Mouse (Mus musculus): Measurements from ENCODE around the gene Agfg1. TPM values are rescaled to one million over a fixed set of nuclear protein-coding genes. Genes with fewer than 3 reads are reported as not detected.
A peak's percentile ranks its signal among the peaks of the same experiment; 100 is the strongest.
"Not testable (repeated sequence)": the region's sequence is repeated elsewhere in the genome, so short reads cannot be mapped to it uniquely, and the experiment has no call there.

Gene Agfg1
- total RNA-seq, 2 experiments from 2014 or later: 68.9 TPM

DNA sequence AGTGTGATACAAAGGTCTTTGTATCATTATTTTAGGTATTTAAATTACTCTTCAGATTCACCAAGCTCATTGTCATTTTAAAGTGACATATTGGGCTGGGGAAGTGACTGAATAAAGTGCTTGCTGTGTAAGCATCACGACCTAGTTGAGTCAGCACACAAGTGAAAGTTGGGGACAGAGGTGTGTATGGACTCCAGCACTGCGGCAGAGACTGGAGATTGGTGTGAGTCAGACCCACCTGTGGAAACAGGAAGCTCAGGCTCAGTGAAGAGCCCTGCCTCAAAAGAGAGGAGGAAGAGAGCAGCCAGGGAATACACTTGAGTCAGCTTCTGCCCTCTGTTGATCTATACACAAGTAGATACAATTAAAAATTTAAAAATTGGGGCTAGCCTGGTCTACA lies 39.9 kb downstream of the Agfg1 start:
- Histone ChIP-seq H3K4me3 (no peak overlapping the region), H3K27ac (no peak overlapping the region)
- TF ChIP-seq CTCF (conservative IDR thresholded peaks at IDR 0.05): no peak
- no peak for DNase-seq (ENCODE audit: low spot score in 2 of 2)

DNA sequence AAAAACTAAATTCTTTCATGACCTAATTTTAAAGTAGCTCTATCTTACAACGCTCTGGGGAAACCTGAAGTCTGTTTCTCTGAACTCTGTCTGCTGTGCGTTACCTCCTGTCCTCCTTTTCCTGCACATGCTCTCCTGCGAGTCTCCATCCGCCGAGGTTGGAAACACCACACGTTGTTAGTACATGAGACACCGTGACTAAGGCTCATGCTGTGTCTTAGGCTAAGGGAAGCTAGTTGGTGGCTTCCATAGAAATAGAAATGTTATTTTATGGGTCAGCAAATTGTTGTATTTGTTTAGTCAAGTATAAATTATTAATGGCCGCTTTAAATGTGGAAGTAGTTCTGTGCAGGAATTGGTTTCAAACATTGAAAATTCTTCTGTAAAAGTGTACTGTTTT lies 40.9 kb downstream of the Agfg1 start:
- no peak for DNase-seq (ENCODE audit: low spot score in 2 of 2)
- no peak overlapping the region for H3K4me3 ChIP-seq
- TF ChIP-seq CTCF (conservative IDR thresholded peaks at IDR 0.05): no peak
- no peak overlapping the region for H3K27ac ChIP-seq

DNA sequence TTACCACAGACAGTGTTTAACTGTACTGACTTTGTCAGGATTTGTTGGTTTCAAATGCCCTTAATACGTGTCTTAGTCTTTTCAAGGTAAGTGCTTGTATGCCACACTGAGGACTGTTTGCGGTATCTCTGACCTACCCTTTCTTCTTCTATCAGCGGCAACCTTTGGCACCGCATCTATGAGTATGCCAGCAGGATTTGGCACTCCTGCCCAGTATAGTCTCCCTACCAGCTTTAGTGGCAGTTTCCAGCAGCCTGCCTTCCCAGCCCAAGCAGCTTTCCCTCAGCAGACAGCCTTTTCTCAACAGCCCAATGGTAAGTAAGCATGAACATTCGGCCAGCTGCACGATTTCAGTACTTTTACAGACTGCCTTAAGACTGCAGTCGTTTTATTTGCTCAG lies 54.0 kb downstream of the Agfg1 start:
- no peak for DNase-seq (ENCODE audit: low spot score in 2 of 2)
- no peak for TF ChIP-seq CTCF (conservative IDR thresholded peaks at IDR 0.05)
- H3K27ac ChIP-seq: no peak overlapping the region
- no peak overlapping the region for H3K4me3 ChIP-seq

DNA sequence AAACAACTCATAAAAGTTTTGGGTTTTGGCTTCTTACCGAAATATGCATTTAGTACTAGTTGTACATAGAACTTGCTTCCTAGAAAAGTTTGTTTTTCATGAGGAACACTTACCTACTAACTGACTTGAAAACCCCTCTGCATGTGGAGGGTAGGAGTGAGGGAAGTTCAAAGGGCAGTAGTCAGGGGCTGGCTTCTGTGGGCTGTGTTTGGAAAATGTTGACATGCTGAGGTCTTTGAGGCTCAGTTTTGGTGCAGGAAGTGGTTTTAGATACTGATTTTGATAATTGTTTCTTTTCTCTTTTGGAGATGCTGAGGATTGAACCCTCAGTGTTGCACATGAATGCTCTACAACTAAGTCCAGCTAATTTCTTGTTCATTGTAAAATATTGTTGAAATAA lies 61.3 kb downstream of the Agfg1 start:
- no peak for DNase-seq (ENCODE audit: low spot score in 2 of 2)
- TF ChIP-seq CTCF (conservative IDR thresholded peaks at IDR 0.05): no peak
- Histone ChIP-seq H3K27ac (no peak overlapping the region), H3K4me3 (no peak overlapping the region)

DNA sequence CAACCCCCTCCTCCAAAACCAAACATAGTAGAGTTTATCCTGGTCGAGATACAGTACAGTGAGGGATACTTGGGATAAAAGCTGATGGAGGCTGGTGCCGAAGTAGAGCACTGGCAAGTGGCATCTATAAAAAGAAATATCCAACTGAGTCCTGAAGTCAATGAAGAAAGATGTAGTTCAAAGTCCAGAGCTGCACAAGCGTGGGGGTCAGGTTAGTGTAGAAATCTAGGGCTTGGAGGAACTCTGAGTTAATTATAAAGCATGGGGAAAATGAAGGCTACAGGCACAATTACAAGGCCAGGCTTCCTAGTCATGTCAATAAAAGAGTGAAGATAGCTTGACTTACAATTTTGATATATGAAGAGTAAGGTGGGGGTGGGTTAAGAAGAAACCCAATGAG lies 61.9 kb downstream of the Agfg1 start:
- Histone ChIP-seq H3K27ac (no peak overlapping the region), H3K4me3 (no peak overlapping the region)
- no peak for TF ChIP-seq CTCF (conservative IDR thresholded peaks at IDR 0.05)
- no peak for DNase-seq (ENCODE audit: low spot score in 2 of 2)

DNA sequence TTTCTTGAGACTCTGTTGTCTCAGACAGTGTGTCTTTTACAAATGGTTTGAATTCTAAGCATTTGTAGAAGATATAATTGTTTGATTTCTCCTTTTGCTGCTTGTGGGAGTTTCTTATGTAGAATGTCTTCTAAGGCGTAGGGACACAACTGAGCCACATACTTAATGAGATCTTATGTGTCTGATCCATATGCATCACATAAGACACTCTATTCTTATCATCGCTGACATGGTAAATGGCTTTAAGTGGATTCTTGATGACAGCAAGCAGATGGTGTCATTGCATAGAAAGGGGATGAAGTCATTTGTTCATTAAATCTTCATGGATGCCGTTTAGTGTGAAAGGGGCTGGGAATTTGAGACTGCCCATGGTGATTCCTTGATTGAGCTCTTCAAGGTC lies 66.6 kb downstream of the Agfg1 start:
- H3K4me3 ChIP-seq: no peak overlapping the region
- TF ChIP-seq CTCF (conservative IDR thresholded peaks at IDR 0.05): no peak
- H3K27ac ChIP-seq: no peak overlapping the region
- DNase-seq (ENCODE audit: low spot score in 2 of 2): no peak

DNA sequence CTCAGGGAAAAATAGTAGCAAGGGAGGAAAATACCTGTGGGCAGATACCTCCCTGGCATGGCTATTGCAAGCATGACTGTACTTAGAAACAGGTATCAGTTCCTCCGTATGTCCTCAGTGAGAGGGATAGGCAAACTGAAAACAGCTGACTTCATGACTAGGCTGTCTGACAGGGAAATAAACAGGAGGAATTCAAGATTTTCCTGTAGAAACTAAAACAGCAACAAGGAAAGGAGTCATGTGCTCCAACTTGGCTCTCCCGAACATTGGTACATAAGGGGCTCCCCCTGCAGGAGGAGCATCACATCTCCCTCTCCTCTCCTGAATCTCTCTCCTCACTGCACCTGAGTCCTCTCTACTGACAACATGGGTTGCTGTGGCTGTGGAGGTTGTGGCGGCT lies 73.7 kb downstream of the Agfg1 start, which contains the start of gene A030005L19Rik:
A030005L19Rik (plus strand) TSS at position 301 of the 400 bp plus-strand sequence.
- Histone ChIP-seq H3K27ac (no peak within 1 kb of the TSS), H3K4me3 (no peak within 1 kb of the TSS)
- no peak for DNase-seq (ENCODE audit: low spot score in 2 of 2)
- peak; percentile 44 for TF ChIP-seq CTCF (conservative IDR thresholded peaks at IDR 0.05)

DNA sequence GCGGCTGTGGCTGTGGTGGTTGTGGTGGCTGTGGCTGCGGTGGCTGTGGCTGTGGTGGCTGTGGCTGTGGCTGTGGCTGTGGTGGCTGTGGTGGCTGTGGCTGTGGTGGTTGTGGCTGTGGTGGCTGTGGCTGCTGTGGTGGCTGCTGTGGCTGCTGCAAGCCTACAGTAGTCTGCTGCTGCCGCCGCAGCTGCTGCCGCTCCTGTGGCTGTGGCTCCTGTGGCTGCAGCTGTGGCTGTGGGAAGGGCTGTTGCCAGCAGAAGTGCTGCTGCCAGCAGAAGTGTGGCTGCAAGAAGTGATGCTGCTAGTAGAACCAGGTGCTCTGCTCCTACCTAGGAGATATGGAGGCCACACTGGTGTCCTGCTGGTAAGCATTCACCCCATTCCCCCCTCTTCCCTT lies 74.2 kb downstream of the Agfg1 start:
- DNase-seq (ENCODE audit: low spot score in 2 of 2); H3K4me3 ChIP-seq; H3K27ac ChIP-seq: not testable (repeated sequence)

DNA sequence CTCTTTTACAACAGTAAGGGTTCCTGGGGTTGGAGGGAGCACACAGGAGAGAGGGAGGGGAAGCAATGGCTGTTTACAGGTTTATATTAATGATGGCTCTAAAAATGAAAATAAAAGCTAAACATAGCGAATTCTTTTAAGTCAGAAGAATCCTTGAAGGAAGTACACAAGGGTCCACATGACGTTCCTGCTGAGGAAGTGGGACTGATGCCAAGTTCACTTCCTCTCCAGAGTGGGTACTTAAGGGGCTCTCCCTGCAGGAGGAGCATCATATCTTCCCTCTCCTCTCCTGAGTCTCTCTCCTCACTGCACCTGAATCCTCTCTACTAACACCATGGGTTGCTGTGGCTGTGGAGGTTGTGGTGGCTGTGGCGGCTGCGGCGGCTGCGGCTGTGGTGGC lies 85.4 kb downstream of the Agfg1 start, which contains the start of gene A030014E15Rik:
A030014E15Rik (plus strand) TSS at position 268 of the 400 bp plus-strand sequence.
- H3K4me3 ChIP-seq: no peak within 1 kb of the TSS
- H3K27ac ChIP-seq: no peak within 1 kb of the TSS
- DNase-seq (ENCODE audit: low spot score in 2 of 2): no peak
- no peak for TF ChIP-seq CTCF (conservative IDR thresholded peaks at IDR 0.05)

DNA sequence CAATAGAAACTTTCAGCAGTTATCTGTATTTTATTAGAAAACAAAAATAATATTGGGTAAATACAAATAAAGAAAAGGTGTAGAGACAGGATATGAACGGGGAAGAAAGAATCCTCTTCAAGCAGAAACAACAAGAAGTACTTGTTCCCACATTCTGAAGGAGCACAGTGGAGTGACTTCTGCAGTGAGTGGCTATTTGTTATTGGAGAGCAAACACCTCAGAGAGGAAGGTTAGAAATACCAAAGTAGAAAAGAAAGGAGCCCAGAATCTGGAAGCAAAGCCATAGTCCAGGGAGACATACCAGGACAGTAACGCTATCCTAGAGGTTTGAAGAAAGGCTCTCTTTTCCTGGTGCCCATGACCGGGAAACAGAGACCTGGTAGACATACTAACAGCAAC lies 91.3 kb downstream of the Agfg1 start:
- not testable (repeated sequence) for H3K4me3 ChIP-seq

DNA sequence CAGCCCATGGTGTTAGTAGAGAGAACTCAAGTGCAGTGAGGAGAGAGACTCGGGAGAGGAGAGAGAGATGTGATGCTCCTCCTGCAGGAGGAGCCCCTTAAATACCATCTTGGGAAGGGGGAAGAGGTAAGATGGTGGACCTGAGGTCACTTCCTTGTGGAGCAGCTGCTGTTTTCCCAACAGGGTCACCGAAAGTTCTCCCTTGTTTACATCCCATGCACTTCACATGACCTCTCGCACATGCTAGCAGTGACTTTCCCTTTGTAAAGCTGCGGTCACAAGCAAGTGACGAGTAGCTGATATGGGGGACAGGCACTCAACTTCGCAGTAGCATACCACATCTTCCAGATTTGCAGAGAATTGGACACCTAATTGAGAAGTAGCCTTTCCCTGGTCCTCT lies 92.0 kb downstream of the Agfg1 start, which contains the start of gene Gm6217:
Gm6217 (minus strand) TSS at position 74 of the 400 bp plus-strand sequence.
- H3K27ac ChIP-seq; H3K4me3 ChIP-seq; DNase-seq (ENCODE audit: low spot score in 2 of 2): not testable (repeated sequence)

More for the DNA sequence above, 91.3 kb downstream of the Agfg1 start:
- H3K27ac ChIP-seq; DNase-seq (ENCODE audit: low spot score in 2 of 2): not testable (repeated sequence)

DNA sequence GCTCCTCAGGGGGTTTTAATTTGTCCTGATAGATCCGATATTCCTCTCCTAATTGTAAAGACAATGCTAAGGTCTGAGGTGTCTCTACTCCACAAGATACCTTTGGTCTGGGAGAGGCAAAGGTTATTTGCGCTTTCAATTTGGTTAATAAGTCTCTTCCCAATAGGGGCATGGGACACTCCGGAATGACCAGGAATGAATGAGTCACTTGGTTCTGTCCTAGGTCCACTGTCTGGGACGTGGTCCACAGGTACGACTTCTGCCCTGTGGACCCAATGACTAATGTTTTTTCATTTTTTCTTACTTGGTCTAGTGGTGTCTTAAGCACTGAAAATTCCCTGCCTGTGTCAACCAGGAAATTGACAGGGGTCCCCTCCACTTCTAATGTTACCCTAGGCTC lies 99.4 kb downstream of the Agfg1 start:
- H3K27ac ChIP-seq: no peak overlapping the region
- no peak overlapping the region for H3K4me3 ChIP-seq
- no peak for TF ChIP-seq CTCF (conservative IDR thresholded peaks at IDR 0.05)
- no peak for DNase-seq (ENCODE audit: low spot score in 2 of 2)

DNA sequence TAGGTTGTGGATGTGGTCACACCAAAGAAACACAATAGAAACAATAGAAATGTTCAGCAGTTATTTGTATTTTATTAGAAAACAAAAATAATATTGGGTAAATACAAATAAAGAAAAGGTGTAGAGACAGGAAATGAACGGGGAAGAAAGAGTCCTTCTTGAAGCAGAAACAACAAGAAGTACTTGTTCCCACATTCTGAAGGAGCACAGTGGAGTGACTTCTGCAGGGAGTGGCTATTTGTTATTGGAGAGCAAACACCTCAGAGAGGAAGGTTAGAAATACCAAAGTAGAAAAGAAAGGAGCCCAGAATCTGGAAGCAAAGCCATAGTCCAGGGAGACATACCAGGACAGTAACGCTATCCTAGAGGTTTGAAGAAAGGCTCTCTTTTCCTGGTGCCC lies 103.2 kb downstream of the Agfg1 start:
- H3K27ac ChIP-seq; DNase-seq (ENCODE audit: low spot score in 2 of 2): not testable (repeated sequence)

DNA sequence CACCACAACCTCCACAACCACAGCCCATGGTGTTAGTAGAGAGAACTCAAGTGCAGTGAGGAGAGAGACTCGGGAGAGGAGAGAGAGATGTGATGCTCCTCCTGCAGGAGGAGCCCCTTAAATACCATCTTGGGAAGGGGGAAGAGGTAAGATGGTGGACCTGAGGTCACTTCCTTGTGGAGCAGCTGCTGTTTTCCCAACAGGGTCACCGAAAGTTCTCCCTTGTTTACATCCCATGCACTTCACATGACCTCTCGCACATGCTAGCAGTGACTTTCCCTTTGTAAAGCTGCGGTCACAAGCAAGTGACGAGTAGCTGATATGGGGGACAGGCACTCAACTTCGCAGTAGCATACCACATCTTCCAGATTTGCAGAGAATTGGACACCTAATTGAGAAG lies 104.0 kb downstream of the Agfg1 start, which contains the start of gene A030003K21Rik:
A030003K21Rik (minus strand) TSS at position 94 of the 400 bp plus-strand sequence.
- H3K4me3 ChIP-seq; DNase-seq (ENCODE audit: low spot score in 2 of 2); H3K27ac ChIP-seq: not testable (repeated sequence)

More for the DNA sequence above, 103.2 kb downstream of the Agfg1 start:
- not testable (repeated sequence) for H3K4me3 ChIP-seq

DNA sequence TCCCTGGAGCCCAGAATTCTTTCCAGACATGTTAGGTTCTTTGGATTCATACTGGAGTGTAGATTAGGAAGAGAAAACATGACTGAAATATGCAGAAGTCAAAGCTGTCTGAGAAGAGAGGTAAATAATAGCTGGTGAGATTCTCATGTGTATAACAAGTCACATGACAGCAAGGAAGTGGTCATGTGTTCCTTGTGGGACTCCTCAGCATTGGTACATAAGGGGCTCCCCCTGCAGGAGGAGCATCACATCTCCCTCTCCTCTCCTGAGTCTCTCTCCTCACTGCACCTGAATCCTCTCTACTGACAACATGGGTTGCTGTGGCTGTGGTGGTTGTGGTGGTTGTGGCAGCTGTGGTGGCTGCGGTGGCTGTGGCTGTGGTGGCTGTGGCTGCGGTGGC lies 106.7 kb downstream of the Agfg1 start:
- H3K4me3 ChIP-seq; H3K27ac ChIP-seq; DNase-seq (ENCODE audit: low spot score in 2 of 2): not testable (repeated sequence)
